18 mouse cellular contexts compared by ENCODE assay signal in genomic region chr11:31034958-31035357, GRCm38 (mm10).
"Had no signal": no experiment of that assay in that cellular context is flagged by ENCODE, and none has a peak within 500 bp of the region (broad histone marks: within the 10 kb centered on the region; RNA-seq: fewer than 3 reads in every experiment).

No protein-coding gene starts in this region.

- H3K9ac ChIP-seq: lung, embryonic 14.5 days; midbrain, embryonic 13.5 days; midbrain, embryonic 15.5 days; neural tube, embryonic 13.5 days; neural tube, embryonic 15.5 days had no signal

- H3K27me3 ChIP-seq: midbrain, embryonic 13.5 days; midbrain, embryonic 15.5 days; neural tube, embryonic 13.5 days; neural tube, embryonic 15.5 days had no signal

- H3K4me1 ChIP-seq: midbrain, embryonic 10.5 days; midbrain, embryonic 13.5 days; midbrain, embryonic 15.5 days; neural tube, embryonic 13.5 days; neural tube, embryonic 15.5 days had no signal

- DNase-seq: lung, adult 18-20 months; lung, embryonic 14.5 days; lung, postnatal 10 days; lung, postnatal 4 days; retina, postnatal 1 day; right cerebral cortex, adult 18-20 months; right cerebral cortex, postnatal 25 days; right cerebral cortex, postnatal 4 days; spleen, adult 18-20 months; thymus, adult 18-20 months; thymus, postnatal 14 days; thymus, postnatal 36 days had no signal

- H3K4me3 ChIP-seq: midbrain, embryonic 10.5 days; midbrain, embryonic 13.5 days; midbrain, embryonic 15.5 days; myocyte; neural tube, embryonic 13.5 days; neural tube, embryonic 15.5 days had no signal

- H3K27ac ChIP-seq: midbrain, embryonic 10.5 days; midbrain, embryonic 13.5 days; midbrain, embryonic 15.5 days; neural tube, embryonic 13.5 days; neural tube, embryonic 15.5 days had no signal

- ATAC-seq: midbrain, embryonic 13.5 days; midbrain, embryonic 15.5 days had no signal

- H3K4me2 ChIP-seq: lung, embryonic 14.5 days; midbrain, embryonic 13.5 days; midbrain, embryonic 15.5 days; neural tube, embryonic 13.5 days; neural tube, embryonic 15.5 days had no signal
